Mouse (Mus musculus): ENCODE data around the gene Gatc.
"Not testable (repeated sequence)": the region's sequence is repeated elsewhere in the genome, so short reads cannot be mapped to it uniquely, and the experiment has no call there.

Gene Gatc

DNA sequence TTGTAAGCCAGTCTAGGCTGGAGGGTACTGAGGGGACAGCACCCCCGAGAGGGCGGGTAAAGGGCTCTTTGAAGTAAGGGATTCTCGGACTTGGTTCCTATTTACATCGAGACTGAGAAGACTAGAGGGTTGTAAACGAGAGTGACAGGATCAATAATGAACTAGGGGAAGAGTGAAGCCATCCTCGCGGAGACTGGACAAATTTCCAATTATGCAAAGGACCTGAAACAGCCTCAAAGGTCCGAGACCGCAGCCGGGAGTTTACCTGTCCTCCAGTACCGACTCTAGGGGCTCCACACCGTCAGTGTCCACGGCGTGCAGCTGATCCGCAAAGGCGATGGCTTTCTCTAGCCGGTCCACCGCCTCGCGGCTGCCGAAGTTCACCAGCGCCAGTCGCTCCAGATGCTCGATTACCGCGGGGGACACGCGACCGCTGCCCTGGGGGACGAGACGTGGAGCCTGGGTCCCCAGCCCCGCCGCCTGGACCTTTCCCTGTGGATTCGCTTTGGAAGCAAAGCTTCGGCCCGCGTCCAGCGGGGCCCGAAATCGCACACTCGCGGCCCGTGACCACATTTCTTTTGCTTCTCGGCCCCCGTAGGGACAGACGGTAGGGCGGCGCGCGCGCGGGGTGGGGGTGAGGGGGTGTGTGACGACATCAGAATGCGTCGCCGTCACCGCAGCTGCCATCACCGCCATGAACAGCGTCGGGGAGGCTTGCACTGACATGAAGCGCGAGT is at the start of gene Gatc, which contains the start of gene Triap1:
Gene Gatc, minus strand, starts transcription at position 602 of the 737 bp plus-strand sequence.
Gene Triap1, plus strand, starts transcription at position 649 of the 737 bp plus-strand sequence.
- DNase-seq: peak; percentile 85

DNA sequence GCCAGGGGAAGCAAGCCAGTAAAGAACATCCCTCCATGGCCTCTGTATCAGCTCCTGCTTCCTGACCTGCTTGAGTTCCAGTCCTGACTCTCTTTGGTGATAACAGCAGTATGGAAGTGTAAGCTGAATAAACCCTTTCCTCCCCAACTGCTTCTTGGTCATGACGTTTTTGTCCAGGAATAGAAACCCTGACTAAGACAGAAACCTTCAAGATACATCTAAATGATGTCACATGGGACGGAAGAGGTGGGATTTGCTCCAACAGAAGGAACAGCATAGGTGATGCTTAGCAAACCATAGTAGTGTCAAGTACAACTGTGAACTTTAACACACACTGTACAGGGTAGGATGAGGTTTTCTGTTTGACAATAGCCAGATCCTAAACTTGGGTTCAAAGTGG is 37.9 kb upstream of the Gatc start:
- DNase-seq: not testable (repeated sequence)

DNA sequence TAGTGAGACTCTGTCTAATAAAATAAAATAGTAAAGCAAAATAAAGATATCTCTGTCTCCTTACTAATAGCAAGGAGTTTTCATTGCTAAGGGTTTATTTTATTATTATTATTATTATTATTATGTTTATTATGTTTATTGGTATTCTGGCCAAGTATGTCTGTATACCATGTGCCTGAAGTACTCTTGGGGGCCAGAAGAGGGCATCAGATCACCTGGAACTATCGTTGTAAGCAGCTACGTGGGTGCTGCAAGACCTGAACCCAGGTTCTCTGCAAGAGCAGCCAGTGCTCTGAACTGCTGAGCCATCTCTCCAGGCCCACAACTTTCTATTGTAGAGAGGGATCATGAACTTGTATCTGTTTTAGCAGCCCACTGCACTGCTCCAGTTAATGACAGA is 34.5 kb upstream of the Gatc start:
- no peak for DNase-seq

DNA sequence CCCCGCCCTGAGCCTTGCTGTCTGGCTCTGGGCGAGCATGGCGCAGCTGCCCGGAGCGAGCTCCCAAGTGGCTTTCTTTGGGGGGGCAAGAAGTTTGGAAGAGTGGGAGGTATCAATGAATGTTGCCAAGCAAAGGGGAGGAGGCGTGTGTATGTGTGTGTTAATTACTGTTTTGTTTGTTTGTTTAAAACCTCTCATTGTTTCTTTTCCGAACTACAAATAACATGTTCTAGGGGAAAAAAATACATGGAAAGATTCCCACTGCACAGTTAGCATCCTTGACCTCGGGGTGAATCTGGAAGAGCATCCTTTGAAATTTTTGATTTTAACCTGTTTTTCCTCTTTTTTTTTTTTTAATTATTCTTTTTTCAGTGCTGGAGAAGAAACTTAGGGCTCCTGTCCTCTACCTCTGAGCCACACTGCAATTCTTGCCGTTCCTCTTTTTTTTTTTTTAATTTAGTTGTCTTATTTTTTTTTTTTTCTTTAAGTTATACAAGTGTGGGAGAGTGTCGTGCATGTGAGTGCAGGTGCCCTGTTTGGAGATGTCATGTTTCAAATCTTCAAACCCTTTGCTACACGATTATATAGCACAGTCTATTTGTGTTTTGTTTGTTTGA is 33.3 kb upstream of the Gatc start:
- DNase-seq: no peak

DNA sequence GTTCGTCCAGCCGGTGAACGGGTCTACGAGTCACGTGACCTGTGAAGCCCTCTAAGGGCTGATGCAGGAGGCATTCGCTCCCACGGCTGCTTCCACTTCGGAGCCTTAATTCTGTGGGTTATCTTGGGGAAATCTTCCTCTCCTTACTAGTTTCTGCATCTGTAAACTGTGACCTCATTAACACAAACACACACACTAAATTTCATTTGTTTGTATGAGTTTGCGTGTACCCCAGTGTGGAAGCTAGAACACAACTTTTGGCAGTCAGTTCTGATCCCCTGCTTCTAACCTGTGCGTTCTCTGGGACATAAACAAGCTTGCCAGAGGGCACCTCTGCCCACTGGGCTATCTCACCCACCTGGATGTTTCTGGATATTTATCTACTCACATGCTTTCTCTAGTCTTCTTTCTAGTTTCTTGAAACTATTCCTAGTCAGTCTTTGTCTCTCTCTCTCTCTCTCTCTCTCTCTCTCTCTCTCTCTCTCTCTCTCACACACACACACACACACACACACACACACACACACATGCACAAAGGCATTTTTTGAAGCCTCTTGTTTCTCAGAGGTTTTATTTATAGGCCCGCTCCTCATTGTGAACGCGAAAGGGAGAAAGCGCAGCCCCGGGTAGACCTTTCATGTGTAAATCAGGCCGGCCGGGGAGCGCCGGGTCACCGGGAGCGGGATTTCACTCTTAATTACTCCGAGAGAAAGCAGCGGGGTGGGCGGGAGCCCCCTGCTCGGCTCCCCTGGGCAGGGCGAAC is 32.6 kb upstream of the Gatc start:
- no peak for DNase-seq

DNA sequence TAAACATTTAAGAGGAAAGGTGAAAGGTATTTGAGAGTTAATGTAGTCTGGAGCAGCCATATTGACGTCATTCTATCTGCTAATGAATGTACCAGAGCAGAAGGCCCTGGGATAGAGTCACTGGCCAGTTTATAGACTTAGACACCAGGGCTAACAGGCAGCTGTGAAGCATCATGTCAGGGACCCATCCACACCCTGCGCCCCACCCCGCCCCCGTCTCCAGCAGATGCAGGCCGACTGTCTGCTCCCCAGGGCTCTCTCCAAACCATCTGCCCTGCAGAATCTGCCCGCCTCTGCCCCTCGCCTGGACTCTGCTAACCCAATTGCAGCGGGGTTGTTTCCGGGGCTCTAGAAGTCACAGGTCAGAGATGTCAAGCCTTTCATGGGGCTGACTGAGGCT is 30.8 kb upstream of the Gatc start:
- no peak for DNase-seq

DNA sequence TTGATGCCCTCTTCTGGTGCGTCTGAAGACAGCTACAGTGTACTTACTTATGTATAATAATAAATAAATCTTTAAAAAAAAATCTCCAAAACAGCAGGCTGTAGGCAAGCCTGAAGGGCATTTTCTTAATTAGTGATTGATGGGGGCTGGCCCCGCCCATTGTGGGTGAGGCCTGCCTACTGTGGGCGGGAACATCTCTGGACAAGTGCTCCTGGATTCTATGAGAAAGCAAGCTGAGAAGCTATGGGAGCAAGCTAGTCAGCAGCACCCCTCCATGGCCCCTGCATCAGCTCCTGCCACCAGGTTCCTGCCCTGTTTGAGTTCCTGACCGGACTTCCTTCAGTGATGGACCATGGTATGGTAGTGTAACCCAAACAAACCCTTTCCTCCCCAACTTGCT is 23.8 kb upstream of the Gatc start:
- DNase-seq: no peak

DNA sequence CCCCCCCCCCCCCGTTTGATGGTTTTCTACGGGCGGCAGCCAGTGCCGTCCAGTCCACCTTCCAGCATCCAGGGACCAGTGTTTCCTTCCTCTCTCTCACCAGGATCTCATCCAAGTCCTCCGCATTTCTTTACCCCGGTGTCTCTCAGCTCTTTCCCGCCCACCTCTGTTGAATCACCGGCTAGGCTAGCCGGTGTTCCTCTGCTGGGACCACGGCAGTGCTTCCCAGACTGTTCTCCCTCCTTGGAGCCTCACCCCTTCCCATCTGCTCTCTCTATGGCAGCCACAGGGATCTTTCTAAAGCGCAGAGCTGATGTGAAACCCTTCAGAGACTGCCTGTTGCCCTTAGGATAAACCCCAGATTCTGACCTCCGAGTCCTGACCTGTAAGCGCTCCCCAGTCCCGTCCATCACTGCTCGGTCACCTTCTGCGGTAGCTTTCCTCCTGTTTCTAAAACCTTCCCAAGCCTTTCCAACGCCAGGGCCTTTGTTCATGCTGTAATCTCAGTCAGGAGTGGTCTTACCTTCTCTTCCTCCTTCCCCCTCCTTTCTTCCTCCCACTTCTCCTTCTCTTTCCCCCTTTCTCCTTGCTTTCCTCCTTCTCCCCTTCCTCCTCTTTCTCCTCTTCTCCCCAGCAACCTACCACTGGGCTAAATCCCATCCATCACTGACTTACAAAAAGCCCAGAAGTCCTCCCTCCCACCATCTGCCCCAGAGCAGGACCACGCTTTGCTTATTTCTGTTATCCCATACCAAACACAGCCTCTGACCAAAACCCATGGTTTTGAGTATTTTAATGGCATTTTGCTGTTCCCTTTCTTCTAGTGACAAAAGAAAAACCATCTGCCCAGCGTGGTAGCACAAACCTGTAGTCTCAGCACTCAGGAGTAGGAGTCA is 22.1 kb upstream of the Gatc start:
- no peak for DNase-seq

DNA sequence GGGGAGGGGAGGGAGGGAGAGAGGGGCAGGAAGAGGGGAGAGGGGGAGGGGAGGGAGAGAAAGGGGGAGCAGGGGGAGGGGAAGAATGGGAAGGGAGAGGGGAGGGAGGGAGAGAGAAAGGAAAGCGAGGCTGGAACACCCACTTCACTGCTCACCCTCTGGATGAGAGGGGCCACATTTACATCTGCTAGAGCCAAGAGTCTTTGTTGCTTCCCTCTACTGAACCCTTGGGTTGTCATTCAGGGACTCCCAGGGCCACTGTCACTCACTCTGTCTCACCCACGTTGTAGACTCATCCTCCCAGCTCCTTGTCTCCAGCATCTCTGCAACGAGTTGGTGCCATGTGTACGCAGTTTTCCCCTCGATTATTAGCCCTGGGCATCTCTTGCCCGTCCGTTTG is 21.2 kb upstream of the Gatc start:
- DNase-seq: no peak

DNA sequence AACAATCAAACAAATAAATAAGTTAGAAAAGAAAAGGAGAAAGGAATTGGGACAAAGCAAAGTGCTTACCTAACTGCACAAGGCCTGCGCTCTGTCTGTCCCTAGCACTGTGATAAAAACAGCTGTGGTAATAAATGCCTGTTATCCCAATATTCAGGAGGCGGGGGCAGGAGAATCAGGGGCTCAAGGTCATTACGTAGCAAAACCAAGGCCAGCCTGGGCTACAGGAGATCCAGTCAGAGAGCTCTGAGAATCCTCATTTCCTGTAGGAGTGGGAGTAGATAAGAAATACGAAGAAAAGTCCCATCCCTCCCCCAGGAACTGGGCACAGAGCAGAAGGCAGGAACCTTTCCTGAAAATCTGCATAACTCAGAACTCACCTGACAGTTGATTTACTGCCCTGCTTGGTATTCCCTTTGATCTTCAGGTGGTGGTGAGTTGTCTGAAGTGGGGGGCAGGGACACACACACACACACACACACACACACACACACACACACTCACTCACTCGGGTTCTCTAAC is 18.9 kb upstream of the Gatc start:
- DNase-seq: no peak

DNA sequence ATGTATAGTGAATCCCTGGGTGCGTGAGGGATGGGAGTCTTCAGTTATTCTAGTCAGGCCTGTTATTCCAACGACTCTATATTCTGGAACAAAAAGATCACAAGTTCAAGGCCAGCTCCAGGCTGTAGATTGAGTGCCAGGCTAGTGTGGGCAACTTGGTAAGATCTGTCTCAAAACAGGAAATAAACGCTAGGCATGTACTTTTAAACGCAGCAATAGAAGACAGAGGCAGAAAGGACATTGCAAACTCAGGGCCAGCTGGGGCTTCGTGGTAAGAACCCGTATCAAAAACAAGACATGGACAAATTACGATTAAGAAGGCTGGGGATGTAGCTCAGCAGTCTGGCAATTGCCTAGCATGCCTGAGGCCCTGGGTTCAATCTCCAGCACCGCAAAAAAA is 18.5 kb upstream of the Gatc start:
- no peak for DNase-seq

DNA sequence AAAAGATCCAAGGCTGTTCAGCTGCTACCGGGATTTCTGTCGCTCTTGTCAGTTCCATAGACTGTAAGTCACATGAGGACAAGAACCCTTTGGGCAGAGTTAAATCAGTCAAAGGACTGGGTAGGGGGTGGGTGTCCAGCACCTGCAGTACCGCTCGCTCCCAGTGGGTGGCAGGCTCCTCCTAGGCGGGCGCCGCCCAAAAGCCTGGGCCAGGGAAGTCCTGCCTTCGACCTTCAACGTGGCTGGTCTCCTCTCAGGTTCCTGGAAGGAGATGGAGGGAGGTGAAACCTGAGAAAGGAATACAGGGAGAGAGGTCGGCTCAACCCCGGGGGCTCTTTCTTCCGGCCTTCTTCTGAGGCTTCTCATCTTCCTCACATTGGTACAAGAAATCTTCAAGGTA is 17.9 kb upstream of the Gatc start:
- peak; percentile 83 for DNase-seq

DNA sequence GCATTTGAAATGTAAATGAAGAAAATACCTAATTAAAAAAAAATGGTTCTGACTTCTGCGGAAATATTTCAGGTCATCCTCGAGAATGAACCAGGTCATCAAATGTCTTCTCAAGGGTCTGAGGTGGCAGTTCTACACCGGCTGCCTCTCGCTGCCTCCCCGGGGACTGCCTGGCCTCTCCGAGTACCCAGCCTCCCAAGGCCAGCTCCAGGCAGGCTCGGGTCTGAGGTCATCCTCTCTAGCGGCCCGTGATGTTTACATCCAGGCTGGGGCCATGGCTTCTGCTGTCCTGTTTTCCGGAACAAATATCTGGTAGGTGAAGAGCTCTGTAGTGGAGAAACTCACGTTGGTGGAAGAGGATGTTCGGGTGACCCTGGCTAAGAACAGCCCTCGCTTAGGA is 14.1 kb upstream of the Gatc start:
- DNase-seq: no peak

DNA sequence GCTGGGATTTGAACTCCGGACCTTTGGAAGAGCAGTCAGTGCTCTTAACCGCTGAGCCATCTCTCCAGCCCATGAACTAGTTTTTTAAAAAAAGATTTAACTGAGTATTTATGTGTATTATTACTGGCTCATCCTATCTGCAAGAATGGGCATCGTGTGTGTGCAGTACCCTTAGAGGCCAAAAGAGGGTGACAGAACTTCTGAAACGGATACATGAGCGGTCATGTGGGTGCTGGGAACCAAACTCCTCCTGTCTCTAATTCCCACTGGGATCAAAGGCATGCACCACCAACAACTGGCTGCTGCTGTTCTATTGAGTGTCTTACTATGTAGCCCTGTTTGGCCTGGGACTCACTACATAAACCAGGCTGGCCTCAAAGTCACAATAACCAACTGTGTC is 10.4 kb upstream of the Gatc start:
- DNase-seq: no peak

DNA sequence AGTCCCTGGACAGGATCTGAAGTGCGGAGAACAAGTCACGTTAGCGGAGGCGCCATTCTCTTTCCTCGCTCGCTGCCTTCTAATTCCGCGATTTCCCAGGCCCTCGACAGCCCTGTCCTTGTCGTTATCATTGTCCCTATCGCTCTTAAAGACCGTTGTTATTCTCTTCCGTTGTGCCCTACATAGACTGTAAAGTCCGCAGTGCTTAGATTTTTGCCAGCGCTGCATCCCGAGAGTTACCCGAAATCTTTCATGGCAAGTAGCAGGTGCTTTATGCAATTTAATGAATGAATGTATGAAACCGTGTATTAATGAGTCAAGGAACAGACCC is 8.2 kb upstream of the Gatc start:
- no peak for DNase-seq

DNA sequence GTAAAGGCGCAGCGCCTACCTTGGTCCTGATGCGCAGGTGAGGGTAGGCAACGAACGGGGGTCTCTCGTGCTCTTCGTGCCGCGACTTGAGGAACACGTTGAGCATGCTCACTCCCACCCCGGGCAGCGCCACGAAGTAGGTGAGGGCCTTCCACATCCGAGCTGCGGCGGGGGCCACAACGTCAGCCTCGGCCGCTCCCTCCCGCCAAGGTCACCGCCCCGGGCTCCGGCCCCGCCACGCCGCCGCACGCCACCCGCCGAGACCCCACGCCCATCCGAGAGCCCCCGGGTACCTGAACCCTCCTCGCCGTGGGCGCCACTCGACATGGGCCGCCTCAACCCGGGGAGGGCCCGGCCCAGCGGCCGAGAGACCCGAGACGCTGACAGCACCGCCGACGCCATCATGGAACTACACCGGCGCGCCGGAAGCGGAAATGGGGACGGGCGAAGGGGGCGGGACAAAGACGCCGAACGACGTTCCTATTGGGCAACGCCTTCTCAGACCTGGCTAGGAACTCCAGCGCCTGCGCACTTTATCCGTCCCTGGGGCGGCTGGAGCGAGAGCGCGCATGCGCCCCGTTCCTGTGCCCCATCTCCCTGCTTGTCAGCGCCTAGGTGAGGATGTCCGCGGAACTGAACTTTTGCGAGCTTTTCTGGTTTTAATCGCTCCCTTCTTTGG is 7.7 kb upstream of the Gatc start, which contains the start of gene Cox6a1:
Gene Cox6a1, minus strand, starts transcription at position 436 of the 679 bp plus-strand sequence.
- DNase-seq: peak; percentile 98

DNA sequence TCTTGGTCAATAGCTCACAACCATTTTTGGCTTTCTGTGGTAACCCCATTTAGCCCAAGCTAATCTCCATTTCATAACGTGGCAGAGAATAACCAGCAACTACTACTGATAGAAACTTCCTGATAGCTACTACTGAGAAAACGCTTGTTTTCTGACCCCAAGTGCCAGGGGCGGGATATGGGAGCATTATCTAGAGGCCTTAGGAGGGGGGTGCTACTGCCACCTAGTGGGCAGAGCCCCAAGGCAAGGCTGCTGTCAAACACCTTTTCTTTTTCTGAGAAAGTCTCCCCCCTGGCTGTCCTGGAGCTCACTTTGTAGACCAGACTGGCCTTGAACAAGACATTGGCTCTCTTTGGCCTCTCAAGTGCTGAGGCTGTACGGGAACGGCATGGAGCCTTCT is 6.6 kb upstream of the Gatc start:
- peak; percentile 88 for DNase-seq

DNA sequence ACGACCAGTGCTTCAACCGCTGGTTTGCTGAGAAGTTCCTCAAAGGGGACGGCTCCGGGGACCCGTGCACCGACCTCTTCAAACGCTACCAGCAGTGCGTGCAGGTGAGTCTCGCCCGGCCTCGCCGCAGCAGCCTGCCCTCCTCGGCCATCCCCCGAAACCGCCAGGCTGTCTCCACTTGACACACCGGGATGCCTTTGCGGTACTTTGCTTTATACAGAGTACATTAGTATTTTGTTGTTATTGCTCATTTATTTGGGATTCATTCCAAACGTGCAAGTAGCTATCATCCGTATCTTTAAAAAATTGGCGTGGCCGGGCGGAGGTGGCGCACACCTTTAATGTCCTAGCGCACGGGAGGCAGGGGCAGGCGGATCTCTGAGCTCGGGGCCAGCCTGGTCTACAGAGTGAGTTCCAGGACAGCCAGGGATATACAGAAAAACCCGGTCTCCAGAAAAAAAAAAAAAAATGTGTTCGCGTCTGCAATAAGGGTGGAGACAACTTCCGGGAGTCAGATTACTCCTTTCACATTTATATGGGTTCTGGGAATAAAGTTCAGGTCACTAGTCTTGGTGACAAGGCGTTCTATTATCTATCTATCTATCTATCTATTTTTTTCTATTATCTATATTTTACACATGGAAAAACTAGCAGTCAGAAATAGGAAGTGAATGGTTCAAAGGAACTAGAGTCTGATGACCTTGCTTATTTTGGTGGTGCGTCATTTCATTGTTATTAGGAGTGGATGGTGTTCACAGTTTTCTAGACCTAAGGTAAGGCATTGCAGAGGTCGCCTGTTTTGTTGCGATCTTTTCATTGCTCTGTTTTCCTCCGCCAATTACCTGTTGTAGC is 562 bp upstream of the Gatc start:
- DNase-seq: no peak

DNA sequence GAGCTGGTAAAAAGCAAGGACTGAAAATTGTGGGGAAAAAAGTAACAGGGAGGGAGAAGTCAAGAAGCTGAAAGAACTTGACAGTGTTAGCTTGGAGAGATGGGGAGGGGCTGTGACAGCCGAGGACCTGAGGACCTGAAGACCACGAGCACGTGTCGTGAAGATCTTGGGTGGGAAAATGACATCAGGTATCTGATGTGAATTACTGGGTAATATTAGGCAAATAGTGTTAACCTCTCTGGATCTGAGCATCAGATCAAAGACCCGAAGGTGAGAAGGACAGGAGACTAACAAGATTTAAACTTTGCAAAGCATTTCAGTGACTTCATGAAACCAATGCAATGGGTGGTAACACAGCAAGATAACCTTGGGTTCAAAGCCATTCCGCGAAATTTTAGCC is 971 bp downstream of the Gatc start:
- DNase-seq: no peak

DNA sequence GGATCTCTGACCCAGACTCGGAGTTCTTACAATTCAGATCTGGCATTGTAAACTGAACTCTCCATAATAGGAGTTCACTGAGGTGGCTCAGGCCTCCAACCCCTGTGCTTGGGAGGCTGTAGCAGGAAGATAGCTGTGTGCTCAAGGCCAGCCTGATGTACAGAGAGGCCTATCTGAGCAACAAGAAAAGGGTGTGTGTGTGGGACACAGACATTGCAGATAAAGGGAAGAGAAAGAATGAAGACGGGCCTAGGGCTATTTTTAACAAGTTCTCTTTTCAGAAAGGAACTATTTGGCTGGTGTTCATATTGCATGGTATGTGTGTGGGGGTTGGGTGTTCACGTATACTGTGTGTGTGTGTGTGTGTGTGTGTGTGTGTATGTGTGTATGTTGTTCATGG is 7.4 kb downstream of the Gatc start:
- DNase-seq: no peak

DNA sequence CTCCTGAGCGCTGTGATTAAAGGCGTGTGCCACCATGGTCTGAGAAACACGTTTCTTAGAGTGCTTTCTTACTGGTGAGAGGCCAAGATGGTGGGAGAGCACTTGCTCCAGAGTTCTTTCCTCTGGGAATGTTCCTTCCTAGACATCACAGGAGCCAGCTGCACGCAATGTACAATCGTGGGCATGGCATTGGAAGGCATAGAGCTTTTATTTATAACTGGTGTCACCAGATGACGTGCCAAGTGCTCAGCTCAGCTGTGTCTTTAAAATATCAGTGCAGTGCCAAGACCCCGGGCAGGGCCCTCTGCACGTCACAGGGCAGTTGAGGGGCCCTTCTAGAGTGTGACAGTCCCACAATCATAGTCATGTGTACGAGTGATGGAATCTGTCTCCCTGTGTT is 10.0 kb downstream of the Gatc start:
- no peak for DNase-seq
